Comparison of ENCODE assay signal across 12 mouse cellular contexts in the genomic region with DNA sequence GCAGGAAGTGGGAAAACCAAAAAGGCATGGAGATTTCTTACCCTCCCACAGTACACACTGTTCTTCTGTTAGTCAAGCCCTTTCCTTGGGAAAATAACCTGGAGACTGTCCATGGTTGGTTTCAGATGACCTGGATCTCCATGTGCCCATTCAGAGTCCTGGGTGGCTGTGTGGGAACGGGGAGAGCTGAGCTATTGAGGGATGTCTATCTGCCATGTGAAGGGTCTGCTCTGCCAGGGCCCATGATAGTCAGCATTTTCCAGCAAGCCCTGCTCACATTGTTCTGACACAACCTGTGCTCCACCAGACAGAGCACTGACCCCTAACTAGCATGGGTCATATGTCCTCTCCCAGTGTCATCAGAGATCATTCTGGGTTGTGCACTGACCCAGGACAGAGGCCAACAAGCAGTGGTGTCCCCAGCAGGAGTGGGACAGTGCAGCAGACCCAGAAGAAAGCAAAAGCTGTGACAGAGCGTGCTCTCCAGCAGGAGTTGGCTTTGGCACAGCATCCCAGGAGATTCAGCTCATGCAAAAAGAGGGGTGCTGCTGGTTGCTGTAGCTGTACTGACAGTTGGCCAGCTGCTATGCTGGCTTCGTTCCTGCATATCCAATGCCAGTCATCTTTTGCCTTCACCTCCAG. TPM values are rescaled to one million over a fixed set of nuclear protein-coding genes. Genes with fewer than 3 reads are reported as not detected.
DNase-seq lines count a peak whose midpoint lies in the region; ATAC-seq and TF ChIP-seq lines count a peak whose summit lies in the region.
"Had no signal": no experiment of that assay in that cellular context is flagged by ENCODE, and none has a peak within 500 bp of the region (broad histone marks: within the 10 kb centered on the region; RNA-seq: fewer than 3 reads in every experiment).

No protein-coding gene starts in this region.

- DNase-seq in heart, adult 18-20 months, result peak; percentile 42 to 64
- DNase-seq in left cerebral cortex, postnatal 14 days (ENCODE audit: low spot score in 2 of 2), result peak; percentile 15 to 17
- no peak for DNase-seq in left cerebral cortex, adult 2 months (ENCODE audit: extremely low spot score in 1 of 2, low spot score in 2 of 2)
- DNase-seq in cerebellum, adult 2 months, result peak; percentile 33 to 57
- DNase-seq in gastrocnemius, postnatal 10 days, result peak; percentile 12
- no peak for DNase-seq in lung, postnatal 4 days
- DNase-seq in lung, postnatal 0 days (ENCODE audit: low spot score), result no peak
- DNase-seq: liver; thymus, adult 2 months had no signal

- H3K9ac ChIP-seq in heart, embryonic 12.5 days, result no peak overlapping the region
- H3K9ac ChIP-seq in lung, postnatal 0 days (replicated peaks; ENCODE audit: low read depth), result no peak overlapping the region

- 84% methylated on average over 3 of the region's 3 CpGs for WGBS in heart, embryonic 12.5 days
- 33% methylated on average over 3 of the region's 3 CpGs for WGBS in cerebellum, adult 2 months
- 88% methylated on average over 3 of the region's 3 CpGs for WGBS in lung, postnatal 0 days

- no peaks in the 10 kb centered on the region; the same call in 1 of the 2 replicates for H3K27me3 ChIP-seq in heart, embryonic 12.5 days (replicated peaks)
- no peaks in the 10 kb centered on the region for H3K27me3 ChIP-seq in cerebellum, adult 2 months (ENCODE audit: control insufficient read depth, insufficient read depth, low read length)
- H3K27me3 ChIP-seq in lung, postnatal 0 days (replicated peaks; ENCODE audit: insufficient read depth, low read length), result no peaks in the 10 kb centered on the region
- H3K27me3 ChIP-seq: CH12.LX had no signal

- ATAC-seq in heart, embryonic 12.5 days (ENCODE audit: insufficient number of reproducible peaks, low FRiP score), result no peak
- no peak for ATAC-seq in lung, postnatal 0 days
- ATAC-seq: intestine, embryonic 16.5 days had no signal

- H3K27ac ChIP-seq in heart, embryonic 12.5 days (ENCODE audit: poor library complexity, severe bottlenecking), result no peak overlapping the region
- H3K27ac ChIP-seq in left cerebral cortex, adult 2 months, result no peak overlapping the region
- no peak overlapping the region for H3K27ac ChIP-seq in cerebellum, adult 2 months (ENCODE audit: insufficient read depth, low read length)
- no peak overlapping the region for H3K27ac ChIP-seq in lung, postnatal 0 days (ENCODE audit: low read length)

- H3K4me2 ChIP-seq in heart, embryonic 12.5 days, result no peak overlapping the region
- H3K4me2 ChIP-seq in lung, postnatal 0 days (replicated peaks; ENCODE audit: low read depth, low read length), result no peak overlapping the region

- H3K4me1 ChIP-seq in heart, embryonic 12.5 days (replicated peaks), result peaks cover 15% of the 10 kb centered on the region
- H3K4me1 ChIP-seq in cerebellum, adult 2 months (ENCODE audit: control insufficient read depth, insufficient read depth, low read length), result peaks cover 11% of the 10 kb centered on the region
- no peaks in the 10 kb centered on the region; the same call in 1 of the 2 replicates for H3K4me1 ChIP-seq in lung, postnatal 0 days (ENCODE audit: insufficient read depth, low read depth, low read length)

- intact Hi-C loops in left cerebral cortex, postnatal 14 days (cut with DNase I), result no loop called here
- intact Hi-C loops in left cerebral cortex, adult 2 months (cut with DNase I), result loop anchor here (2.0 kb wide), 1 partner anchor 19 kb away; no protein-coding TSS in a partner anchor

- no peak for TF ChIP-seq CTCF in left cerebral cortex, adult 2 months (IDR thresholded peaks at IDR 0.05)
- TF ChIP-seq CTCF in cerebellum, adult 2 months (IDR thresholded peaks at IDR 0.05; ENCODE audit: borderline replicate concordance, insufficient read depth, low read depth, low read length), result no peak
- TF ChIP-seq CTCF in lung, postnatal 0 days (IDR thresholded peaks at IDR 0.05), result no peak

- TF ChIP-seq POLR2A in cerebellum, adult 2 months (IDR thresholded peaks at IDR 0.05; ENCODE audit: borderline replicate concordance, insufficient read depth, low read length), result no peak

- no peaks in the 10 kb centered on the region for H3K36me3 ChIP-seq in heart, embryonic 12.5 days
- H3K36me3 ChIP-seq in lung, postnatal 0 days (ENCODE audit: insufficient read depth, low read length), result no peaks in the 10 kb centered on the region

- no peak overlapping the region for H3K4me3 ChIP-seq in heart, embryonic 12.5 days
- H3K4me3 ChIP-seq in left cerebral cortex, adult 2 months, result no peak overlapping the region
- no peak overlapping the region for H3K4me3 ChIP-seq in cerebellum, adult 2 months (replicated peaks; ENCODE audit: insufficient read depth, low read depth, low read length)
- no peak overlapping the region for H3K4me3 ChIP-seq in lung, postnatal 0 days (ENCODE audit: low read depth, low read length)

- peaks cover 7% of the 10 kb centered on the region; the same call in 1 of the 2 replicates for H3K9me3 ChIP-seq in heart, embryonic 12.5 days (replicated peaks)
- 0 out of 2 replicates have a peak, but pooled peaks cover 6% of the 10 kb centered on the region for H3K9me3 ChIP-seq in lung, postnatal 0 days (ENCODE audit: low read length)

- TF ChIP-seq EP300 in lung, postnatal 0 days (IDR thresholded peaks at IDR 0.05), result no peak

RNA-seq across cellular contexts. Expression of gene Plekhg1, which starts 24.7 kb away (rescaled TPM):
- total RNA-seq in heart, adult 18-20 months (2021), result 10 to 100 TPM in 1 of 2 experiments, 1 to 10 TPM in 1; 9.3 to 10.3 TPM
- 8.6 and 9.5 TPM in 2 replicates for polyA plus RNA-seq in heart, embryonic 12.5 days (2016; fragmentation: Nextera tagmentation; extraction: Ambion mirVana)
- 10 to 100 TPM; 14.3 to 16.5 TPM for total RNA-seq in left cerebral cortex, postnatal 14 days (2021)
- 10 to 100 TPM in 1 of 2 experiments, 1 to 10 TPM in 1; 7.4 to 10.8 TPM for total RNA-seq in left cerebral cortex, adult 2 months (2021)
- 9.0 and 9.5 TPM in 2 replicates for polyA plus RNA-seq in cerebellum, adult 2 months (2012; rRNA removed)
- total RNA-seq in gastrocnemius, postnatal 10 days (2021), result 10 to 100 TPM; 13.3 to 16.3 TPM
- polyA plus RNA-seq in lung, postnatal 0 days (2015; fragmentation: Nextera tagmentation; extraction: Ambion mirVana), result 6.0 and 7.2 TPM in 2 replicates

Comparison
In these comparisons a context has a peak if more than half of its experiments do, and no peak if none do; other contexts are left out.
1. DNase-seq: peak in heart, adult 18-20 months (2 of 2), left cerebral cortex, postnatal 14 days (2 of 2), cerebellum, adult 2 months (2 of 2) and gastrocnemius, postnatal 10 days (single experiment); none in left cerebral cortex, adult 2 months (0 of 2), lung, postnatal 4 days (0 of 2) and lung, postnatal 0 days (single experiment).